Mouse (Mus musculus): ENCODE measurements around the gene Tex36. TPM values are rescaled to one million over a fixed set of nuclear protein-coding genes. Genes with fewer than 3 reads are reported as not detected.

Gene Tex36
- not detected in 2 replicates for polyA plus RNA-seq (2012; rRNA removed)

DNA sequence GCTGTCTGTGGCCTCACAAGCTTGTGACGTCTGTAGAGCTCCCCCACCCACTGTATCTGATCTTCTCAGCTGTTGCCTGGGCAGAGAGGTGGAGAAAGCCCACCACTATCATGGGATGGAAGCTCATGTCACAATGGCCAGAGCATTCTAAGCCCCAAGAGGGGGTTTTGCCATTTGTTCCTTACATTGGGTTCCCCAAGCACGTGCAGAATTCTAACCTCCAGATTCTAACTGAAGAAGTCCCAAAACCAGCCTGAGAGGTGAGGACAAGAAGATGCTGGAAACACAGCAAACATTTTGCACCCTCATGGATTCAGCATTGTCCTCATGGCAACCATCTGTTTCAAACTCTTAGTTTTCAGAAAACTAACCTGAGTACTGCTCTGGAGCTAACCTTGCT lies at the start of gene Tex36:
Gene Tex36, minus strand, starts transcription at position 101 of the 400 bp plus-strand sequence.

DNA sequence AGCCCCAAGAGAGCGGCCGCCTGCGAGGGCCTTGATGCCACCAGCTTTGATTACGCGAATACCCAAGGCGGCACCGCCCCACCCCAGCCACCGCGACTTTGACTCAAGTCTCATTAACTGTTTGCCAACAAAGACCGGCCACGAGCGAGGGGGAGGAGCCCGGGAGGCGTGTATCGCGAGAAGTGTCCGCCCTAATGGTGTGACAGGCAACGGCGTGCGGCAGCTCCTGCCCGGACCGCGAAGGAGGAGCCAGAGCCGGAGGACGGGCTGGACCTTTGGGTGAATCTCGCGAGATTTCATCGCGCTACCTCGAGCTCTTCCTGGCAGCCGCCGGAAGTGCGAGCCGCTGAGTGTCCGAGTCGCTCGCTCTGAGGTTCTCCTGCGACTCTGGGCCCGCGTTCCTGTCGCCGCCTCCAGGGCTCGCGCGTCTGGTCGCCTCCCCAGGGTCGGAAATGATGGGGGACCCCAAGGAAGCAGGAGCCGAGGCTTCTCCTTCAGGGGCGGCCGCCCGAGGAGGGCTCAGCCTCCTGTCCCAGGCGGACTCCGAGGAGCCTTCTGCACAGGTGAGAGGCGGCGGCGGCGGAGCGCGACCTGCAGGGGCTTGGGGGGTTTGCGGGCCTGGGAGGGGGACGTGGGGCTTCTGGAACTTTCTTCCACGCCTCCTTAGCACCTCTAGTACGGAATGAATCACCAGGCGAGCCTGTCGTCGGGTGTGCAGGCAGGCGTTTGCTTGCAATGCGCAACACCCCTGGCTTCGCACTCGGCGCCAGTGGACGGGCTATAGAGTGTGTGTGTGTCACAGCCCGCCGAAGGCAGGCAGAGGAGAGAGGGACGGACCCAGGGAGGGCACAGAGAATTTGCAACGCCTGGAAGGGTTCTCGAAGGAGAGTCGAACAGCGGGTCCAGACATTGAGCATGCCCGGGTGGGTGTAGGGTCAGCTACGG lies 35.7 kb upstream of the Tex36 start, which contains the start of gene Edrf1:
Gene Edrf1, plus strand, starts transcription at position 183 of the 945 bp plus-strand sequence.

Other genes with a start within 250 kb of the Tex36 start
- 5.7 and 6.4 TPM in 2 replicates for gene Edrf1, start 35.4 kb upstream of the Tex36 start, polyA plus RNA-seq (2012; rRNA removed)
- 0.07 TPM in 1 of 2 replicates, not detected in the other for gene Mmp21, start 77.9 kb upstream of the Tex36 start, polyA plus RNA-seq (2012; rRNA removed)
- gene Bccip, start 107.2 kb upstream of the Tex36 start, polyA plus RNA-seq (2012; rRNA removed) = 9.9 and 16.3 TPM in 2 replicates
- 15.7 and 16.6 TPM in 2 replicates for gene Uros, start 107.9 kb upstream of the Tex36 start, polyA plus RNA-seq (2012; rRNA removed)
- gene Fank1, start 174.7 kb upstream of the Tex36 start, polyA plus RNA-seq (2012; rRNA removed) = 0.21 and 0.29 TPM in 2 replicates
- gene Dhx32, start 180.6 kb upstream of the Tex36 start, polyA plus RNA-seq (2012; rRNA removed) = 52.3 and 53.7 TPM in 2 replicates

All from colon, adult 2 months (tissue).